Mouse (Mus musculus) fibroblast of lung, adult 2 months (primary cell): ENCODE results near the gene Hnrnpa3.

Experiments
- DNase-seq: peaks from one replicate; pipeline ENCODE4 v3.0.0-alpha.2; 2011; ENCODE audit warnings: low read depth

Gene Hnrnpa3

GRCm38 (mm10) chr2:75704234-75705161 lies 45.4 kb downstream of the Hnrnpa3 start, which contains the start of gene Nfe2l2:
Nfe2l2 (minus strand) TSS chr2:75704641.
- peak; percentile 95 for DNase-seq

- no peak for DNase-seq
Observed at GRCm38 (mm10) chr2:75705162-75705752, 46.2 kb downstream of the Hnrnpa3 start.

GRCm38 (mm10) chr2:75706435-75706834 lies 47.4 kb downstream of the Hnrnpa3 start:
- DNase-seq, result no peak

GRCm38 (mm10) chr2:75707420-75707819 lies 48.4 kb downstream of the Hnrnpa3 start:
- DNase-seq, result no peak

- DNase-seq, result no peak
Observed at GRCm38 (mm10) chr2:75713083-75713482, 54.0 kb downstream of the Hnrnpa3 start.

- no peak for DNase-seq
Observed at GRCm38 (mm10) chr2:75714766-75715165, 55.7 kb downstream of the Hnrnpa3 start.

GRCm38 (mm10) chr2:75716046-75717016 lies 57.3 kb downstream of the Hnrnpa3 start:
- DNase-seq, result no peak
